Mouse (Mus musculus): ENCODE measurements around the gene Ldlrad3. TPM values are rescaled to one million over a fixed set of nuclear protein-coding genes. Genes with fewer than 3 reads are reported as not detected.

Ldlrad3 gene
- polyA plus RNA-seq, 1 experiment = 3.7 TPM

- Histone ChIP-seq H3K4me3 (replicated peaks; ENCODE audit: control insufficient read depth, low read depth, low read length) (no peak overlapping the region), H3K27ac (ENCODE audit: control insufficient read depth, insufficient read depth, low read depth, low read length, poor library complexity) (no peak overlapping the region), H3K4me1 (ENCODE audit: control insufficient read depth, insufficient read depth, low read length) (no peaks in the 10 kb centered on the region; the same call in 1 of the 2 replicates)
- TF ChIP-seq POLR2A (IDR thresholded peaks at IDR 0.05; ENCODE audit: borderline replicate concordance, control insufficient read depth, low read depth, low read length) = no peak
- TF ChIP-seq CTCF (IDR thresholded peaks at IDR 0.05; ENCODE audit: control insufficient read depth, insufficient read depth, low read length) = no peak
- 28% methylated on average over 4 of the region's 4 CpGs for WGBS
Observed at GRCm38 (mm10) chr2:102195494-102195893, 9.3 kb upstream of the Ldlrad3 start.

GRCm38 (mm10) chr2:102194247-102194646 is 8.1 kb upstream of the Ldlrad3 start:
- WGBS = 14% methylated on average over 4 of the region's 4 CpGs
- no peak overlapping the region for H3K4me3 ChIP-seq (replicated peaks; ENCODE audit: control insufficient read depth, low read depth, low read length)
- no peak for TF ChIP-seq CTCF (IDR thresholded peaks at IDR 0.05; ENCODE audit: control insufficient read depth, insufficient read depth, low read length)
- no peak for TF ChIP-seq POLR2A (IDR thresholded peaks at IDR 0.05; ENCODE audit: borderline replicate concordance, control insufficient read depth, low read depth, low read length)
- H3K27ac ChIP-seq (ENCODE audit: control insufficient read depth, insufficient read depth, low read depth, low read length, poor library complexity) = no peak overlapping the region
- peaks cover under 1% of the 10 kb centered on the region; the same call in 1 of the 2 replicates for H3K4me1 ChIP-seq (ENCODE audit: control insufficient read depth, insufficient read depth, low read length)

GRCm38 (mm10) chr2:102192943-102193820 is 7.0 kb upstream of the Ldlrad3 start:
- H3K27ac ChIP-seq (ENCODE audit: control insufficient read depth, insufficient read depth, low read depth, low read length, poor library complexity) = no peak overlapping the region
- H3K4me3 ChIP-seq (replicated peaks; ENCODE audit: control insufficient read depth, low read depth, low read length) = no peak overlapping the region
- WGBS = 81% methylated on average over 16 of the region's 16 CpGs
- H3K4me1 ChIP-seq (ENCODE audit: control insufficient read depth, insufficient read depth, low read length) = peaks cover 2% of the 10 kb centered on the region; the same call in 1 of the 2 replicates
- TF ChIP-seq CTCF (IDR thresholded peaks at IDR 0.05; ENCODE audit: control insufficient read depth, insufficient read depth, low read length) (no peak), POLR2A (IDR thresholded peaks at IDR 0.05; ENCODE audit: borderline replicate concordance, control insufficient read depth, low read depth, low read length) (no peak)

GRCm38 (mm10) chr2:102191736-102192135 is 5.6 kb upstream of the Ldlrad3 start:
- H3K4me1 ChIP-seq (ENCODE audit: control insufficient read depth, insufficient read depth, low read length) = peaks cover 2% of the 10 kb centered on the region; the same call in 1 of the 2 replicates
- TF ChIP-seq POLR2A (IDR thresholded peaks at IDR 0.05; ENCODE audit: borderline replicate concordance, control insufficient read depth, low read depth, low read length) (no peak), CTCF (IDR thresholded peaks at IDR 0.05; ENCODE audit: control insufficient read depth, insufficient read depth, low read length) (no peak)
- no peak overlapping the region for H3K4me3 ChIP-seq (replicated peaks; ENCODE audit: control insufficient read depth, low read depth, low read length)
- WGBS = 80% methylated on average over 4 of the region's 4 CpGs
- H3K27ac ChIP-seq (ENCODE audit: control insufficient read depth, insufficient read depth, low read depth, low read length, poor library complexity) = no peak overlapping the region

GRCm38 (mm10) chr2:102190956-102191355 is 4.8 kb upstream of the Ldlrad3 start:
- TF ChIP-seq POLR2A (IDR thresholded peaks at IDR 0.05; ENCODE audit: borderline replicate concordance, control insufficient read depth, low read depth, low read length) (no peak), CTCF (IDR thresholded peaks at IDR 0.05; ENCODE audit: control insufficient read depth, insufficient read depth, low read length) (no peak)
- Histone ChIP-seq H3K27ac (ENCODE audit: control insufficient read depth, insufficient read depth, low read depth, low read length, poor library complexity) (no peak overlapping the region), H3K4me1 (ENCODE audit: control insufficient read depth, insufficient read depth, low read length) (peaks cover 2% of the 10 kb centered on the region; the same call in 1 of the 2 replicates), H3K4me3 (replicated peaks; ENCODE audit: control insufficient read depth, low read depth, low read length) (no peak overlapping the region)

GRCm38 (mm10) chr2:102185069-102185950 is 875 bp downstream of the Ldlrad3 start:
- peaks cover 2% of the 10 kb centered on the region; the same call in 1 of the 2 replicates for H3K4me1 ChIP-seq (ENCODE audit: control insufficient read depth, insufficient read depth, low read length)
- peak overlapping the region; percentile 59; the same call in 1 of the 2 replicates for H3K27ac ChIP-seq (ENCODE audit: control insufficient read depth, insufficient read depth, low read depth, low read length, poor library complexity)
- no peak for TF ChIP-seq CTCF (IDR thresholded peaks at IDR 0.05; ENCODE audit: control insufficient read depth, insufficient read depth, low read length)
- TF ChIP-seq POLR2A (IDR thresholded peaks at IDR 0.05; ENCODE audit: borderline replicate concordance, control insufficient read depth, low read depth, low read length) = no peak
- H3K4me3 ChIP-seq (replicated peaks; ENCODE audit: control insufficient read depth, low read depth, low read length) = peak overlapping the region; percentile 55
- 8% methylated on average over 24 of the region's 24 CpGs for WGBS

GRCm38 (mm10) chr2:102183720-102184480 is 2.3 kb downstream of the Ldlrad3 start:
- WGBS = 58% methylated on average over 7 of the region's 7 CpGs
- Histone ChIP-seq H3K4me3 (replicated peaks; ENCODE audit: control insufficient read depth, low read depth, low read length) (no peak overlapping the region), H3K27ac (ENCODE audit: control insufficient read depth, insufficient read depth, low read depth, low read length, poor library complexity) (no peak overlapping the region), H3K4me1 (ENCODE audit: control insufficient read depth, insufficient read depth, low read length) (peaks cover 1% of the 10 kb centered on the region)
- TF ChIP-seq POLR2A (IDR thresholded peaks at IDR 0.05; ENCODE audit: borderline replicate concordance, control insufficient read depth, low read depth, low read length) = no peak

Data from bone marrow, adult 2 months (tissue).